Comparison of ENCODE assay signal across 12 mouse cellular contexts in the genomic region with DNA sequence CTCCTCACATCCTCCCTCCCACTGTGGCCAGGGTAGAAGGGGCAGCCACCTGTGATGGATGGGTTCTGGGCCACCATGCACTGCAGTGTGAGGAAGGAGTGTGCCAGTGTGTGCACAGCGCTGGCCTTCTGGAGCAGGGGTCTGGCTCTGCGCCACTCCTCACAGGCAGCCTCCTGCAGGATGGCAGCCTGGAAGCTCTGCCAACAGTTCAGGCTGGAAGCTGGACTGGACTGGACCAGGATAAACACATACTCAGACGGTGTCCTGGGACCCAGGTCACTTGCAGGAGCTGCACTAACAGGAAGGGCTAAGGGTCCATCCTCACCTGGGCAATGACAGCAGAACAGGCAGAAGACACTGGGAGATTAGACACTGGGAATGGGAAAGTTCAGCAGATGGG.
A peak's percentile ranks its signal among the peaks of the same experiment; 100 is the strongest.
DNase-seq lines count a peak whose midpoint lies in the region; ATAC-seq lines count a peak whose summit lies in the region.
"Had no signal": no experiment of that assay in that cellular context is flagged by ENCODE, and none has a peak within 500 bp of the region (broad histone marks: within the 10 kb centered on the region; RNA-seq: fewer than 3 reads in every experiment).

No protein-coding gene starts in this region.

- peaks cover 5% of the 10 kb centered on the region; the same call in 1 of the 2 replicates for H3K4me1 ChIP-seq in kidney, embryonic 15.5 days
- H3K4me1 ChIP-seq: lung, embryonic 15.5 days had no signal

- no peaks in the 10 kb centered on the region for H3K36me3 ChIP-seq in kidney, embryonic 15.5 days
- H3K36me3 ChIP-seq: lung, embryonic 15.5 days had no signal

- WGBS in kidney, embryonic 15.5 days, result 84% methylated on average over 3 of the region's 3 CpGs

- no peaks in the 10 kb centered on the region for H3K9me3 ChIP-seq in kidney, embryonic 15.5 days (replicated peaks)
- H3K9me3 ChIP-seq: lung, embryonic 15.5 days had no signal

- H3K27ac ChIP-seq in kidney, embryonic 15.5 days, result no peak overlapping the region
- H3K27ac ChIP-seq: lung, embryonic 15.5 days had no signal

- no peak overlapping the region for H3K9ac ChIP-seq in kidney, embryonic 15.5 days
- H3K9ac ChIP-seq: lung, embryonic 15.5 days had no signal

- no peak overlapping the region for H3K4me3 ChIP-seq in kidney, embryonic 15.5 days (replicated peaks)
- H3K4me3 ChIP-seq: lung, embryonic 15.5 days; myocyte had no signal

- ATAC-seq in kidney, embryonic 15.5 days (replicated peaks; ENCODE audit: low FRiP score), result 0 out of 2 replicates have a peak, but pooled peaks have one; percentile 6
- ATAC-seq: activated CD4-positive, CD25-positive, alpha-beta regulatory T cell, adult 4 months had no signal

- DNase-seq in kidney, postnatal 4 days, result no peak
- peak; percentile 73 for DNase-seq in adipocyte (ENCODE audit: low spot score)
- DNase-seq in adrenal gland, postnatal 36 days, result peak; percentile 38 to 65
- peak; percentile 54 for DNase-seq in cerebellum, adult 9-11 months
- no peak for DNase-seq in thymus, postnatal 4 days
- DNase-seq in urinary bladder, postnatal 10 days (ENCODE audit: low spot score), result no peak
- DNase-seq: kidney, adult 11 months; right cerebral cortex, adult 18-20 months had no signal

- no peaks in the 10 kb centered on the region for H3K27me3 ChIP-seq in kidney, embryonic 15.5 days
- H3K27me3 ChIP-seq: lung, embryonic 15.5 days had no signal

- H3K4me2 ChIP-seq in kidney, embryonic 15.5 days, result no peak overlapping the region
- H3K4me2 ChIP-seq: lung, embryonic 15.5 days had no signal

Comparison
In these comparisons a context has a peak if more than half of its experiments do, and no peak if none do; other contexts are left out.
1. DNase-seq: peak in adipocyte (single experiment), adrenal gland, postnatal 36 days (2 of 2) and cerebellum, adult 9-11 months (single experiment); none in kidney, postnatal 4 days (0 of 2), thymus, postnatal 4 days (single experiment) and urinary bladder, postnatal 10 days (single experiment).